In the genomic region with DNA sequence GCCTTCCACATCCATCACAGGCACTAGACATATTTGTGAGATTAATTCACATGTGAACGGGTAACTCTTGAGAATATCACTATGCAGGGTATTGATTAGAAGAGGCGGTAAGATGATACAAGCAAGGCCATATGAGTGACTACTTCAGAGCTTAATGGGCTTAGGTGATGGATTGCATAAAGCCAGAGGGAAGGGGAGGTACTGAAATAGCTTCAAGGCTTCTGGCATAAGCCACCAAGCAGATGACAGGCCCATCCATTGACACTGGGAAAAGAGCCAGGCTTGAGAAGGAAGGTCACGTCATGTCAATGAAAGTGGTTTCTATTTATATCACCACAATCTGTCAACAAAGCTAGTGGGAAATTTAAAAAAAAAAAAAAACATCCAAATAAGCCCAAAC, we compare ENCODE assay signal across 10 mouse cellular contexts.
DNase-seq lines count a peak whose midpoint lies in the region; ATAC-seq and TF ChIP-seq lines count a peak whose summit lies in the region.
"Had no signal": no experiment of that assay in that cellular context is flagged by ENCODE, and none has a peak within 500 bp of the region (broad histone marks: within the 10 kb centered on the region; RNA-seq: fewer than 3 reads in every experiment).

No protein-coding gene starts in this region.

- no peak for TF ChIP-seq POLR2A in brain, embryonic 14.5 days (IDR thresholded peaks at IDR 0.05; ENCODE audit: borderline replicate concordance, extremely low read depth, insufficient read depth, insufficient read length, poor library complexity, severe bottlenecking)

- 83% methylated on average over 3 of the region's 3 CpGs for WGBS in kidney, embryonic 14.5 days
- WGBS in heart, embryonic 15.5 days = 24% methylated on average over 3 of the region's 3 CpGs

- H3K27me3 ChIP-seq in kidney, embryonic 14.5 days (ENCODE audit: control insufficient read depth, insufficient read depth, low read length) = no peaks in the 10 kb centered on the region
- no peaks in the 10 kb centered on the region for H3K27me3 ChIP-seq in heart, embryonic 15.5 days

- no peak overlapping the region for H3K4me3 ChIP-seq in kidney, embryonic 14.5 days (ENCODE audit: low read length)
- H3K4me3 ChIP-seq in heart, embryonic 15.5 days = no peak overlapping the region
- H3K4me3 ChIP-seq: forebrain, embryonic 10.5 days had no signal

- peak; percentile 15 for DNase-seq in kidney, postnatal 10 days
- peak; percentile 17 for DNase-seq in adipocyte (ENCODE audit: low spot score)
- peak; percentile 51 for DNase-seq in brain, embryonic 14.5 days (ENCODE audit: low read depth)
- no peak for DNase-seq in natural killer cell, adult 2 months (ENCODE audit: low spot score in 2 of 2)
- DNase-seq in frontal cortex, postnatal 36 days (ENCODE audit: low spot score in 2 of 2) = no peak
- DNase-seq in gastrocnemius, postnatal 14 days = no peak
- DNase-seq: liver, postnatal 0 days had no signal

- no peak overlapping the region for H3K27ac ChIP-seq in kidney, embryonic 14.5 days (ENCODE audit: low read depth, low read length)
- peak overlapping the region; percentile 68 for H3K27ac ChIP-seq in heart, embryonic 15.5 days
- H3K27ac ChIP-seq: forebrain, embryonic 10.5 days had no signal

- no peak overlapping the region for H3K4me2 ChIP-seq in kidney, embryonic 14.5 days (replicated peaks; ENCODE audit: low read depth, low read length)
- no peak overlapping the region for H3K4me2 ChIP-seq in heart, embryonic 15.5 days

- no peaks in the 10 kb centered on the region for H3K4me1 ChIP-seq in kidney, embryonic 14.5 days (ENCODE audit: control insufficient read depth, insufficient read depth, low read length)
- peaks cover 7% of the 10 kb centered on the region; the same call in 1 of the 2 replicates for H3K4me1 ChIP-seq in heart, embryonic 15.5 days (replicated peaks)
- H3K4me1 ChIP-seq: forebrain, embryonic 10.5 days had no signal

- H3K9ac ChIP-seq in kidney, embryonic 14.5 days (ENCODE audit: low read depth, low read length) = no peak overlapping the region
- H3K9ac ChIP-seq in heart, embryonic 15.5 days = no peak overlapping the region
- H3K9ac ChIP-seq: liver, postnatal 0 days had no signal

- no peaks in the 10 kb centered on the region for H3K9me3 ChIP-seq in kidney, embryonic 14.5 days (ENCODE audit: control insufficient read depth, low read length)
- no peaks in the 10 kb centered on the region for H3K9me3 ChIP-seq in heart, embryonic 15.5 days (replicated peaks)
- H3K9me3 ChIP-seq: forebrain, embryonic 10.5 days had no signal

- H3K36me3 ChIP-seq in kidney, embryonic 14.5 days (ENCODE audit: control insufficient read depth, insufficient read depth, low read length) = no peaks in the 10 kb centered on the region
- no peaks in the 10 kb centered on the region for H3K36me3 ChIP-seq in heart, embryonic 15.5 days
- H3K36me3 ChIP-seq: forebrain, embryonic 10.5 days had no signal

- intact Hi-C loops in gastrocnemius, postnatal 14 days (cut with DNase I; ENCODE audit: low total_unique reads) = no loop called here

- ATAC-seq in kidney, embryonic 14.5 days (ENCODE audit: low FRiP score, low TSS enrichment) = no peak
- ATAC-seq in heart, embryonic 15.5 days (replicated peaks; ENCODE audit: insufficient number of reproducible peaks, insufficient read depth, low FRiP score, low read depth) = peak; percentile 89
- ATAC-seq: liver, postnatal 0 days had no signal

- no peak for TF ChIP-seq CTCF in brain, embryonic 14.5 days (IDR thresholded peaks at IDR 0.05; ENCODE audit: borderline replicate concordance, extremely low read depth, insufficient read depth, insufficient read length)

Comparison
In these comparisons a context has a peak if more than half of its experiments do, and no peak if none do; other contexts are left out.
1. DNase-seq: peak in kidney, postnatal 10 days (single experiment), adipocyte (single experiment) and brain, embryonic 14.5 days (single experiment); none in natural killer cell, adult 2 months (0 of 2), frontal cortex, postnatal 36 days (0 of 2) and gastrocnemius, postnatal 14 days (single experiment).